Mouse (Mus musculus): Measurements from ENCODE around the gene Chchd6. TPM values are rescaled to one million over a fixed set of nuclear protein-coding genes. Genes with fewer than 3 reads are reported as not detected.

Gene Chchd6
- polyA plus RNA-seq, 1 experiment from 2014 or later: 8.8 TPM

DNA sequence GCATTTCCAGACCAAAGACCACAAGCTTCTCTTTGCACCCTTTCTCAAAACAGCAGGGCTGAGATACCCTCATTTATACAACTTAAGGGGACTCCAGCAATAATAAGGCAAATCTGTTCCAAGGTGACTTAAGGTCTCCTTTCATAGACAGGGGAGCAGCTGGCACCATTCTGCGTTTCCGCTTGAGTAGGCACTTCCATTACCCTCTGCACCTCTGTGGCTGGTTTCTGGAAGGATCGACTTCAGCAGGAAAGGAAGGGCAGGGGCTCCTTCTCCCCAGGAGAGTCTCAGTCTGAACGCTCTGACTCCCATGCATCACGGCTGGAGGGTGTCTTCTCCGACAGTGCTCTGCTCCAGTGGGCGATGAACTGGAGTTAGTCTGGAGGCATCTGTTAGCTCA, 37.7 kb upstream of the Chchd6 start:
- ATAC-seq (no peak), DNase-seq (no peak)
- Histone ChIP-seq H3K27me3 (ENCODE audit: insufficient read depth, low read length) (no peaks in the 10 kb centered on the region), H3K27ac (ENCODE audit: low read depth) (no peak overlapping the region), H3K9me3 (ENCODE audit: low read length) (no peaks in the 10 kb centered on the region), H3K4me1 (ENCODE audit: insufficient read depth) (0 out of 2 replicates have a peak, but pooled peaks cover 2% of the 10 kb centered on the region), H3K4me3 (ENCODE audit: low read depth, low read length) (no peak overlapping the region), H3K9ac (replicated peaks) (no peak overlapping the region), H3K36me3 (replicated peaks; ENCODE audit: insufficient read depth, low read length) (no peaks in the 10 kb centered on the region), H3K4me2 (ENCODE audit: low read depth, low read length) (no peak overlapping the region)
- 68% methylated on average over 7 of the region's 7 CpGs for WGBS (ENCODE audit: insufficient replicate concordance)
- TF ChIP-seq EP300 (IDR thresholded peaks at IDR 0.05; ENCODE audit: low read depth) (no peak), CTCF (IDR thresholded peaks at IDR 0.05; ENCODE audit: low read depth) (no peak)

DNA sequence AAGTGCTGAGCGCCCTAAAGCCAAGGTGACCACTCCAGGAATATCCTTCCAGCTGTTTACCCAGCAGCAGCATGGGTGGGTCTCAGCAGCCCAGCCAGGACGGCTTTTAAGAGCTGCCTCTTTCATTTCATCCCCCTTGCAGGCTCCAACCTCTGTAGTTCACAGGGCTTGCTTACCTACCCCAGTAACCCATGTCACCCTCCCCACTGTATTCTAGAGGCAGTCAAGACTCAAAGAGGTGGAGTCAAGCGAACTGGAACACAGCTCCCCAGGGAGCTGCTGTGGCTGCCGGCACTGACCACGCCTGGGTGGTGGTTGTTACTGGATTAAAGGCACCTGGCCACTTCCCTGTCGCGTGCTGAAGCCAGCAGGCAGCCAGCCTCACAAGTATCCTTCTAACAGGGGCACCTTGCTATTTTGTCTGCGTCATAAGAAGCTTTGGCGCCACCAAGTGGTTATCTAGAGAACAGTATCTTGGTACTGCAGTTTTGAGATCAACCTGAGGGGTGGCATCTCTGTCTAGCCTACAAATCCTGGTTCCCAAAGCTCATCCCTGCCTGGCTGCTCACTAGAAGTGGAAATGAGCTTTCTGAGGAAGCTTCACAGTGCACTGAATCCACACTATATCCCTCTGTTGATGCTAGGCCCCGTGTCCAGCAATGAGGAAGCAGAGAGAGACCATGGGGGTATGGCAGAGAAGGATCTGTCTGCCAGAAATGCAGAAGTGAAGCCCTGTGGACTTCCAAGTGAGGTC, 36.5 kb upstream of the Chchd6 start:
- Histone ChIP-seq H3K4me3 (ENCODE audit: low read depth, low read length) (no peak overlapping the region), H3K27ac (ENCODE audit: low read depth) (no peak overlapping the region), H3K27me3 (ENCODE audit: insufficient read depth, low read length) (no peaks in the 10 kb centered on the region), H3K4me2 (ENCODE audit: low read depth, low read length) (no peak overlapping the region), H3K9me3 (ENCODE audit: low read length) (no peaks in the 10 kb centered on the region), H3K36me3 (replicated peaks; ENCODE audit: insufficient read depth, low read length) (no peaks in the 10 kb centered on the region), H3K4me1 (ENCODE audit: insufficient read depth) (0 out of 2 replicates have a peak, but pooled peaks cover 2% of the 10 kb centered on the region), H3K9ac (replicated peaks) (no peak overlapping the region)
- peak; percentile 61 for DNase-seq
- ATAC-seq: peak; percentile 44; the same call in 1 of the 2 replicates
- WGBS (ENCODE audit: insufficient replicate concordance): 9% methylated on average over 10 of the region's 10 CpGs
- TF ChIP-seq CTCF (IDR thresholded peaks at IDR 0.05; ENCODE audit: low read depth) (peak; percentile 82), EP300 (IDR thresholded peaks at IDR 0.05; ENCODE audit: low read depth) (no peak)

DNA sequence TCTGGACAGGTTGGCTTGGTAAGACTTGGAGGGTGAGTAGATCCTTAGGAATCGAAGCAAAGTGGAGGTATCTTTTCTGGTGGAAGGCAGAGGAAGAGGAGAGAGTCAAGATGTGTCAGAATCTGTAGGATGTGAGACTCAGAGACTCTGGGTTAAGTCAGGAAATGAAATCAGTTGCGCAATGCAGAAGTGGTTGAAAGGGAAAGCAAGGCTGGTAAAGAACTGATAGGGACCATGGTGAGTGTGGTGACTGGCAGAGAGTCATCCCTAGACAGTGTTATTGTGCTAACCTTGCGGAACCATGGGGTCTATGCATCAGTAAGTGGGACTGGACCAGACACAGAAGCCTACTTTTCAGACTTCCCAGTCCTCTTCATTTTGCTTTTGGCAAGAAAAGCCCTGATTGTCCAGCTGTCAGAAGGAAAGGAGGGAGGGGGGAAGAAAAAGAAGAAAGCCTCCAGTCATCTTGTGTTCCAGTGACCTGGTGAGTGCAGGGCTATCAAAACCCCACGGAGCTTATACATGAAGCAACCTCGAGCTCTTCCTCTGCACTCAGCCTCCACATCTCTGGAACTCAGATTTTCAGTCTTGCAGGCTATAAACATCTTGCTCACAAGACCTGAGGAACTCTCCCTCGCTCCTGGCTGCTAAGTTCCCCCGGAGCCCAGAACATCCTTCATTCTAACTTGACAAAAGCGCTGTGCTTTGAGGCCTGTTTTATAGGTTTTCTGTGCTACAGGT, 32.8 kb upstream of the Chchd6 start:
- Histone ChIP-seq H3K4me1 (ENCODE audit: insufficient read depth) (0 out of 2 replicates have a peak, but pooled peaks cover 2% of the 10 kb centered on the region), H3K4me2 (ENCODE audit: low read depth, low read length) (no peak overlapping the region), H3K27me3 (ENCODE audit: insufficient read depth, low read length) (no peaks in the 10 kb centered on the region), H3K36me3 (replicated peaks; ENCODE audit: insufficient read depth, low read length) (no peaks in the 10 kb centered on the region), H3K9ac (replicated peaks) (no peak overlapping the region), H3K27ac (ENCODE audit: low read depth) (no peak overlapping the region), H3K9me3 (ENCODE audit: low read length) (no peaks in the 10 kb centered on the region), H3K4me3 (ENCODE audit: low read depth, low read length) (no peak overlapping the region)
- DNase-seq (no peak), ATAC-seq (no peak)
- whole genome bisulfite sequencing (ENCODE audit: insufficient replicate concordance): 39% methylated on average over 8 of the region's 8 CpGs
- no peak for TF ChIP-seq CTCF (IDR thresholded peaks at IDR 0.05; ENCODE audit: low read depth)
- no peak for TF ChIP-seq EP300 (IDR thresholded peaks at IDR 0.05; ENCODE audit: low read depth)

DNA sequence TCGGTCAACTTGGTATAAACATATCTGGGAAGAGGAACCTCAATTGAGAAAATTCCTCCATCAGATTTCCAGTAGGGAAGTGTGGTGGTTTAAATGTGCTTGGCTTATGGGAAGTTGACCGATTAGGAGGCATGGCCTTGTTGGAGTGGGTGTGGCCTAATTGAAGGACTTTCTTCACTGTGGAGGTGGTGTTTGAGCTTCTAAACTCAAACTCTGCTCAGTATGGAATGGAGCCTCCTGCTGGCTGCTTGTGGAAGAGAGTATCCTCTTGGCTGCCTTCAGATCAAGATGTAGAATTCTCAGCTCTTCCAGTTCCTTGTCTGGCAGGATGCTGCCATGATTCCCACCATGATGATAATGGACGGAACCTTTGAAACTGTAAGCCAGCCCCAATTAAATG, 27.2 kb upstream of the Chchd6 start:
- Histone ChIP-seq H3K9me3 (ENCODE audit: low read length) (no peaks in the 10 kb centered on the region), H3K4me1 (ENCODE audit: insufficient read depth) (no peaks in the 10 kb centered on the region), H3K4me3 (ENCODE audit: low read depth, low read length) (no peak overlapping the region), H3K27me3 (ENCODE audit: insufficient read depth, low read length) (no peaks in the 10 kb centered on the region), H3K4me2 (ENCODE audit: low read depth, low read length) (no peak overlapping the region), H3K9ac (replicated peaks) (no peak overlapping the region), H3K27ac (ENCODE audit: low read depth) (no peak overlapping the region), H3K36me3 (replicated peaks; ENCODE audit: insufficient read depth, low read length) (no peaks in the 10 kb centered on the region)
- no peak for DNase-seq
- WGBS (ENCODE audit: insufficient replicate concordance): 60% methylated on average over 3 of the region's 3 CpGs
- TF ChIP-seq EP300 (IDR thresholded peaks at IDR 0.05; ENCODE audit: low read depth) (no peak), CTCF (IDR thresholded peaks at IDR 0.05; ENCODE audit: low read depth) (peak; percentile 30; the same call in 1 of the 2 replicates)
- ATAC-seq: no peak

DNA sequence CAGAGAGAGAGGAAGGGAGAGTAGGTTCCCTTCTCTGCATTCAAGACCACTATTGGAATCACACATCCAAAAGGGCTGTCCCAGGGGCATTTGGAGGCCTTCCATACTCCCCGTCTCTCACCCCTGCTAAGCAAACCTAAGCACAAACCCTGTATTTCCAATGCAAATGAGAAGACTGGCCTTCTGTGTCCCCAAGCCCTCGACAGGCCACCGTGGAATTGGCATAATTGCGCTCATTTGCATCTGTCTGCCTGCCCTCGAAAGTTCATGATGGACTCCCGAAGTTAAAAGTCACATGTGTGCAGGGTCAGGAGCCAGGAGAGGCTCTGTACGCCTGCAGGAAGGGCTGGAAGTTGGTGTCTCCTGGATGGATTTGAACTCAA, 19.9 kb upstream of the Chchd6 start:
- H3K9me3 ChIP-seq (ENCODE audit: low read length): no peaks in the 10 kb centered on the region
- 55% methylated on average over 7 of the region's 7 CpGs for WGBS (ENCODE audit: insufficient replicate concordance)
- H3K4me1 ChIP-seq (ENCODE audit: insufficient read depth): no peaks in the 10 kb centered on the region
- TF ChIP-seq EP300 (IDR thresholded peaks at IDR 0.05; ENCODE audit: low read depth): no peak
- no peak for TF ChIP-seq CTCF (IDR thresholded peaks at IDR 0.05; ENCODE audit: low read depth)
- no peak overlapping the region for H3K4me3 ChIP-seq (ENCODE audit: low read depth, low read length)
- ATAC-seq: no peak
- no peak overlapping the region for H3K27ac ChIP-seq (ENCODE audit: low read depth)
- DNase-seq: no peak
- no peak overlapping the region for H3K9ac ChIP-seq (replicated peaks)
- no peaks in the 10 kb centered on the region for H3K27me3 ChIP-seq (ENCODE audit: insufficient read depth, low read length)
- no peaks in the 10 kb centered on the region for H3K36me3 ChIP-seq (replicated peaks; ENCODE audit: insufficient read depth, low read length)
- H3K4me2 ChIP-seq (ENCODE audit: low read depth, low read length): no peak overlapping the region

DNA sequence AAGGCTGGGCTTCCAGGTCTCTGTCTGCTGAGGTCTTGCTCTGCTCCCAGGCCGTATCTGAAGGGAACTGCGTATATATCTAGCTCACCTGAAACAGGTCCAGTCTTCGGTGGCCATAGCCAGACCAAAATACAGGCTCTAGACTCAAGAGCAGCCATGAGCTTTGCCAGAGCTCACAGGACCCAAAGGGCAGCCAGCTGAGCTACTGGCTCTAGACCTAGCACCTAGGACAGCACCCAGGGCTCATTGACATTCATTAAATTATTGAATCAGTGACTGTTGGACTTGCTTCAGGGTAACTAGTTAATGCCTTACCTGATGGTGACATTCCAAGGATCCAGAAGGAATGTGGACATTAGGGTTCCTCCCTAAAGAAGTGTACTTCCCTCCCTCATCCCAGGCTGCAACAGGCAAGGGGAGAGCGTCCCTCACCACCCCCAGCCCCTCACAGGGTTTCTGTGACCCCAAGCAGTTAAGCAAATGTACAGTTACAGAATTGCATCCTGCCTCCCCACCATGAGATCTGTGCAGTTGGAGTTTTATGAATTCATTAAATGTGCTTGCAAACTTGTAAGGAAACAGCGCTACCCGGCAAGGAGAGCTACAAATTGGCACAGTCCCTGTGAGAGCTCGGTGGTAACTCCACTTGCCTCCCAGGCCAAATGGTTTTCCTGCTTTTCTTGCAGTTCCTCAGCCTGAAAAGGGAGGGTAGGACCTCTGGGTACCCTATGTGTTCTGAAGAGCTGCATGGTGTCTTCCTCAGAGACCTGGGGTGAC, 19.3 kb upstream of the Chchd6 start:
- Histone ChIP-seq H3K27me3 (ENCODE audit: insufficient read depth, low read length) (no peaks in the 10 kb centered on the region), H3K9ac (replicated peaks) (no peak overlapping the region), H3K4me1 (ENCODE audit: insufficient read depth) (no peaks in the 10 kb centered on the region), H3K27ac (ENCODE audit: low read depth) (no peak overlapping the region), H3K4me2 (ENCODE audit: low read depth, low read length) (no peak overlapping the region), H3K9me3 (ENCODE audit: low read length) (no peaks in the 10 kb centered on the region), H3K36me3 (replicated peaks; ENCODE audit: insufficient read depth, low read length) (no peaks in the 10 kb centered on the region), H3K4me3 (ENCODE audit: low read depth, low read length) (no peak overlapping the region)
- WGBS (ENCODE audit: insufficient replicate concordance): 64% methylated on average over 7 of the region's 7 CpGs
- TF ChIP-seq EP300 (IDR thresholded peaks at IDR 0.05; ENCODE audit: low read depth): no peak
- no peak for TF ChIP-seq CTCF (IDR thresholded peaks at IDR 0.05; ENCODE audit: low read depth)
- ATAC-seq (no peak), DNase-seq (no peak)

All from liver, postnatal 0 days (tissue).